Mouse (Mus musculus) myocyte (in vitro differentiated cells): Measurements from ENCODE around the gene Coch.

Source experiments
- CEBPB ChIP-seq: IDR thresholded peaks from 2 replicates; pipeline ENCODE4 v1.6.1; 2011; ENCODE audit warnings: mild to moderate bottlenecking, moderate library complexity; ENCODE audit not compliant: poor library complexity, insufficient read depth, severe bottlenecking
- E2F4 ChIP-seq: IDR thresholded peaks from one replicate; pipeline ENCODE4 v1.6.1; 2011; ENCODE audit warnings: mild to moderate bottlenecking, control low read depth, moderate library complexity; ENCODE audit not compliant: insufficient read depth
- MAX ChIP-seq: IDR thresholded peaks from one replicate; pipeline ENCODE4 v1.6.1; 2011; ENCODE audit warnings: low read depth, mild to moderate bottlenecking, control low read depth
- MYOD1 ChIP-seq, 3 experiments: IDR thresholded peaks; one replicate each; pipeline ENCODE4 v1.6.1; 2011; ENCODE audit warnings: control low read depth in 2 of 3, low read depth in 2 of 3, mild to moderate bottlenecking in 2 of 3, moderate library complexity in 1 of 3; ENCODE audit not compliant: insufficient read length in 2 of 3, control insufficient read depth in 1 of 3
- MYOG ChIP-seq, 3 experiments: IDR thresholded peaks; one replicate each; pipeline ENCODE4 v1.6.1; 2011; ENCODE audit warnings: control low read depth in 2 of 3, low read depth in 2 of 3, mild to moderate bottlenecking in 2 of 3; ENCODE audit not compliant: insufficient read length in 2 of 3, control insufficient read depth in 1 of 3, insufficient read depth in 1 of 3
- POLR2A ChIP-seq: IDR thresholded peaks from one replicate; pipeline ENCODE4 v1.6.1; 2011; ENCODE audit warnings: low read depth, mild to moderate bottlenecking, control low read depth, moderate library complexity; ENCODE audit not compliant: insufficient read length
- POLR2AphosphoS2 ChIP-seq: IDR thresholded peaks from one replicate; pipeline ENCODE4 v1.6.1; 2011; ENCODE audit warnings: low read depth, control low read depth; ENCODE audit not compliant: insufficient read length
- REST ChIP-seq: IDR thresholded peaks from one replicate; pipeline ENCODE4 v1.6.1; 2011; ENCODE audit warnings: mild to moderate bottlenecking, control low read depth, moderate library complexity; ENCODE audit not compliant: insufficient read depth, insufficient read length
- SRF ChIP-seq: IDR thresholded peaks from one replicate; pipeline ENCODE4 v1.6.1; 2011; ENCODE audit warnings: low read depth; ENCODE audit not compliant: control insufficient read depth, insufficient read length
- TCF12 ChIP-seq: IDR thresholded peaks from one replicate; pipeline ENCODE4 v1.6.1; 2011; ENCODE audit warnings: mild to moderate bottlenecking, control low read depth; ENCODE audit not compliant: poor library complexity, insufficient read depth, severe bottlenecking
- TCF3 ChIP-seq: IDR thresholded peaks from one replicate; pipeline ENCODE4 v1.6.1; 2011; ENCODE audit warnings: low read depth, control low read depth; ENCODE audit not compliant: insufficient read length
- USF1 ChIP-seq: IDR thresholded peaks from one replicate; pipeline ENCODE4 v1.6.1; 2011; ENCODE audit warnings: low read depth, mild to moderate bottlenecking, control low read depth, moderate library complexity

GRCm38 (mm10) chr12:51620572-51620971, 27.4 kb downstream of the Coch start:
- TF ChIP-seq POLR2AphosphoS2 (no peak), POLR2A (no peak), TCF12 (no peak), CEBPB (no peak), SRF (no peak), USF1 (no peak), E2F4 (no peak), MYOD1 (IDR thresholded peaks at IDR 0.05; ENCODE audit: control insufficient read depth in 1 of 3, insufficient read length in 2 of 3, low read depth in 2 of 3) (no peak), REST (no peak), MYOG (IDR thresholded peaks at IDR 0.05; ENCODE audit: control insufficient read depth in 1 of 3, insufficient read depth in 1 of 3, insufficient read length in 2 of 3, low read depth in 2 of 3) (no peak), MAX (no peak), TCF3 (no peak)
